Mouse (Mus musculus): ENCODE results near the gene Phldb2. TPM values are rescaled to one million over a fixed set of nuclear protein-coding genes. Genes with fewer than 3 reads are reported as not detected.

Phldb2 gene
- polyA plus RNA-seq, 1 experiment from 2014 or later, result 28.0 TPM

GRCm38 (mm10) chr16:45843351-45843891 lies 110.0 kb downstream of the Phldb2 start:
- H3K27me3 ChIP-seq (ENCODE audit: poor library complexity, severe bottlenecking), result peaks cover 28% of the 10 kb centered on the region
- H3K4me3 ChIP-seq, result peak overlapping the region; percentile 65
- WGBS, result under 1% methylated on average over 16 of the region's 16 CpGs
- H3K36me3 ChIP-seq (replicated peaks), result no peaks in the 10 kb centered on the region
- H3K27ac ChIP-seq, result peak overlapping the region; percentile 91
- no peaks in the 10 kb centered on the region for H3K9me3 ChIP-seq
- peak; percentile 54 for DNase-seq (ENCODE audit: extremely low spot score, low spot score)
- peaks cover 28% of the 10 kb centered on the region for H3K4me1 ChIP-seq

DNA sequence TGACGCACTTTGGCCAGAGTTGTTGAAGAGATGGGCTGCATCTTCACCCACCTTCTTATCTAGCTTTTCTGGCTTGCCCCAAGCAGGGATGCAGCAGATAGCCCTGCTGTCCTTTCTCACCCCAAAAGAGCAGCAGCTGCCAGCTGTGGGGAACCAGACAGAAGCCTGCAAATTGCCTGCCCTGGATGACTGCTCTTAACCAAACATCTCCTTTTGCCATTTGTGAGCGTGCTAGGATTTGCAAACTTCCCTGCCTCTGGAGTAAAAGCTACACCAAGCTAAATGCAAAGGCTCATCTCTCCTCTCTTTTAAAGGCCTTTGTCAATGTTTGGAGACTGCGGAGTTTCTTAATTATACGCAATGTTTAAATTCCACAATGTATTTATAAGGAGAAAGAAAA lies 111.0 kb downstream of the Phldb2 start:
- Histone ChIP-seq H3K4me3 (peak overlapping the region; percentile 65), H3K9me3 (no peaks in the 10 kb centered on the region), H3K36me3 (replicated peaks) (no peaks in the 10 kb centered on the region), H3K27me3 (ENCODE audit: poor library complexity, severe bottlenecking) (peaks cover 26% of the 10 kb centered on the region), H3K27ac (no peak overlapping the region), H3K4me1 (peaks cover 28% of the 10 kb centered on the region)
- no peak for DNase-seq (ENCODE audit: extremely low spot score, low spot score)
- 60% methylated on average over 4 of the region's 4 CpGs for WGBS

GRCm38 (mm10) chr16:45841806-45842205 lies 111.6 kb downstream of the Phldb2 start:
- WGBS, result 88% methylated on average over 3 of the region's 3 CpGs
- Histone ChIP-seq H3K36me3 (replicated peaks) (no peaks in the 10 kb centered on the region), H3K4me3 (peak overlapping the region; percentile 65; the same call in 1 of the 2 replicates), H3K9me3 (no peaks in the 10 kb centered on the region), H3K4me1 (peaks cover 28% of the 10 kb centered on the region), H3K27me3 (ENCODE audit: poor library complexity, severe bottlenecking) (peaks cover 20% of the 10 kb centered on the region), H3K27ac (no peak overlapping the region)
- no peak for DNase-seq (ENCODE audit: extremely low spot score, low spot score)

GRCm38 (mm10) chr16:45841016-45841415 lies 112.4 kb downstream of the Phldb2 start:
- WGBS, result 88% methylated on average over 3 of the region's 3 CpGs
- no peak for DNase-seq (ENCODE audit: extremely low spot score, low spot score)
- H3K27ac ChIP-seq, result no peak overlapping the region
- H3K4me3 ChIP-seq, result no peak overlapping the region
- no peaks in the 10 kb centered on the region for H3K9me3 ChIP-seq
- no peaks in the 10 kb centered on the region for H3K36me3 ChIP-seq (replicated peaks)
- peaks cover 13% of the 10 kb centered on the region for H3K27me3 ChIP-seq (ENCODE audit: poor library complexity, severe bottlenecking)
- peaks cover 28% of the 10 kb centered on the region for H3K4me1 ChIP-seq

DNA sequence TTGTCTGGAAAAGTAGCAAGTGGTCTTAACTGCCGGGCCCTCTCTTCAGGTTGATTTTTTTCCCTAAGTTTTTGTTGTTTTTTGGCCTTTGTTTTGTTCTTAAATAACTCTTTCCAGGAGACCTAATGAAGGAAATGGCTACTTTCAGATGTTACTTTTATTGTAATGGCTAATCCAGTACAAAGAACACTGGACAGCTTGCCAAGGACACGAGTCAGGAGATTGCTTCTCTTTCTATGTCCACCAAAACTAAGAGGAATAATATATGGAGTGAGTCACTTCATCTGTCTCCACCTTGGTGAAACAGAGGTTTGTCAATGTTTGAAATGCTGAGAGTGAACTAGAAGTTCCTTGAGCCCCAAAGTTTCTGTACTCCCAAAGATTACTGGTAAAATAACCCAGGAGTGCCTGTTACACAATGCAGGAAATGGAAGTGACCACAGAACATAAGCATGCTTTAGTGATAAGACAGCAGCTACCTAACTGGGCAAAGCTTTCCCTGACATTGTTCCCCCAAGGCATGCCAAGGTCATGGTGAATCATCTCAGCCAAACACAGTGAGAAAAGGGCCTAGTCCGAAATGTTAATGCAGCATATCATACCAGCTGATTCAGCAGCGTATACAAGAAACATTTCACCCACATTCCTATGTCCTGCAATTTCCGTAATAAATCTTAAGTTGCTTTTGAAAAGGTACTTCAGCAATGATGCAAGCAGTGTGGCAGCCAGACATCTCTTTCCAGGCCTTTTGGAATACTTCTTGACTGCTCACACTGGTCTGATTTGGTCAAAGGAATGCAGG lies 115.7 kb downstream of the Phldb2 start:
- H3K4me1 ChIP-seq, result peaks cover 15% of the 10 kb centered on the region
- no peaks in the 10 kb centered on the region for H3K27me3 ChIP-seq (ENCODE audit: poor library complexity, severe bottlenecking)
- no peak overlapping the region for H3K27ac ChIP-seq
- WGBS, result 81% methylated on average over 5 of the region's 5 CpGs
- no peak overlapping the region for H3K4me3 ChIP-seq
- no peak for DNase-seq (ENCODE audit: extremely low spot score, low spot score)
- H3K36me3 ChIP-seq (replicated peaks), result no peaks in the 10 kb centered on the region
- no peaks in the 10 kb centered on the region for H3K9me3 ChIP-seq

DNA sequence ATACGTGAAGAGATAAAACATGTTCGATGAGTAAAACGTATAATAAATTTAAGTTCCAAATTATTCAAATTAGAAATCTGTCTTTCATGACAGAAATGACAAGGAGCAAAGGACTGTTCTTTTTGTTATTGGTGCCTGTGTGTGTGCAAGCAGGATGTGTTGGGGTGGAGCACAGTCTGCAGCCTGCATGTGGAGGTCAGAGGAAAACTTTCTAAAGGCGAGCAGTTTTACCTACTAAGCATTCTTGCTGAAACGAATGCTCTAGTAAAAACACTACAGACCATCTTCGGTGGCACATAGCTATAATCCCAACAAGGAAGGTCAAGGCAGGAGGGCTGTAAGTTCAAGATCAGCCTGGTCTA lies 120.7 kb downstream of the Phldb2 start:
- Histone ChIP-seq H3K27ac (no peak overlapping the region), H3K27me3 (ENCODE audit: poor library complexity, severe bottlenecking) (no peaks in the 10 kb centered on the region)
- 82% methylated on average over 6 of the region's 6 CpGs for WGBS

GRCm38 (mm10) chr16:45832061-45832746 lies 121.2 kb downstream of the Phldb2 start:
- Histone ChIP-seq H3K4me1 (peaks cover 34% of the 10 kb centered on the region), H3K36me3 (replicated peaks) (peaks cover 7% of the 10 kb centered on the region), H3K27me3 (ENCODE audit: poor library complexity, severe bottlenecking) (no peaks in the 10 kb centered on the region), H3K9me3 (no peaks in the 10 kb centered on the region), H3K27ac (0 out of 2 replicates have a peak overlapping the region, but pooled peaks have one; percentile 16), H3K4me3 (no peak overlapping the region)
- no peak for DNase-seq (ENCODE audit: extremely low spot score, low spot score)
- 83% methylated on average over 8 of the region's 8 CpGs for WGBS

More for the DNA sequence above, 120.7 kb downstream of the Phldb2 start:
- no peak for DNase-seq (ENCODE audit: extremely low spot score, low spot score)
- Histone ChIP-seq H3K4me3 (no peak overlapping the region), H3K4me1 (peaks cover 34% of the 10 kb centered on the region), H3K9me3 (no peaks in the 10 kb centered on the region), H3K36me3 (replicated peaks) (peaks cover 7% of the 10 kb centered on the region)

- no peak overlapping the region for H3K4me3 ChIP-seq
- H3K9me3 ChIP-seq, result no peaks in the 10 kb centered on the region
- DNase-seq (ENCODE audit: extremely low spot score, low spot score), result no peak
- no peaks in the 10 kb centered on the region for H3K27me3 ChIP-seq (ENCODE audit: poor library complexity, severe bottlenecking)
- 49% methylated on average over 4 of the region's 4 CpGs for WGBS
- H3K4me1 ChIP-seq, result peaks cover 34% of the 10 kb centered on the region
- H3K27ac ChIP-seq, result peak overlapping the region; percentile 35; the same call in 1 of the 2 replicates
- peaks cover 7% of the 10 kb centered on the region for H3K36me3 ChIP-seq (replicated peaks)
Observed at GRCm38 (mm10) chr16:45831094-45831872, 122.1 kb downstream of the Phldb2 start.

DNA sequence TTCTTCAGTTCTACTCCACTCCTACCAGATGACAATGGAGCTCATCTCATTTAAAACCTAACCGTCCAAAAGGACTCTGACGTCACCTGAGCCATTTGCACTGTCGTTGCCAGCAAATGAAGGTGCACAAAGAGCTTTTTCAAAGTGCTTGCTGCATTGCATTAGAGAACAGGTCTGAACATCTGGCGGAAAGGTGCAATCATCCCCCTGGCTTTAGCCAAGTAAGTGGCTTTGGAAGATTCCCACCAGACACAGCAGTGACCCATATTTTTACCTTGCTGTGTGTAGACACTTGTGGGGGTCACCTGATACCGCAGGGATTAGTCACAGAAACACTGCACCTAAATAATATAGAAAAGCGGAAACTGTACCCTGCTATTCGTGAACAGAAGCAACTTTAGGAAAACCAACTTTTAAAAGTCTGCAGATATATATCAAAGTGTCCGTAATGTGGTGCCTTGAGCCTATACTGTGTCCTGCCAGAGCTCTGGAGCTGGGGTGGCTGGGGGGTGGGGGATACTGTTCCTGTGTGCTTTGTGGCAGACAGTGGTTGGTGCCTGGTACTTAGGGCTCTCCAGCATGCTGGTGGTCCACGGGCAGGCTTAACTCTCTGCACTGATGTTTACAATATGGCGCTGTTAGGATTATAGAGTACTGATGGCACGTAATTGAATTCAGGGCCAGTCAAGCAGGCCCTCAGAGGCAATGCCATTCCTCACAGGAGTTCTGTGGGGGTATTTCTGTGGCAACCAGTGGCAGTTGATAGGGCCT lies 123.1 kb downstream of the Phldb2 start:
- DNase-seq (ENCODE audit: extremely low spot score, low spot score), result no peak
- H3K36me3 ChIP-seq (replicated peaks), result peaks cover 14% of the 10 kb centered on the region
- peaks cover 34% of the 10 kb centered on the region for H3K4me1 ChIP-seq
- WGBS, result 74% methylated on average over 11 of the region's 11 CpGs
- H3K27me3 ChIP-seq (ENCODE audit: poor library complexity, severe bottlenecking), result no peaks in the 10 kb centered on the region
- no peak overlapping the region for H3K4me3 ChIP-seq
- H3K27ac ChIP-seq, result no peak overlapping the region
- no peaks in the 10 kb centered on the region for H3K9me3 ChIP-seq

GRCm38 (mm10) chr16:45825309-45825708 lies 128.1 kb downstream of the Phldb2 start:
- WGBS, result 96% methylated on average over 10 of the region's 10 CpGs
- Histone ChIP-seq H3K27me3 (ENCODE audit: poor library complexity, severe bottlenecking) (no peaks in the 10 kb centered on the region), H3K9me3 (no peaks in the 10 kb centered on the region), H3K4me1 (peaks cover 11% of the 10 kb centered on the region), H3K27ac (no peak overlapping the region), H3K4me3 (no peak overlapping the region), H3K36me3 (replicated peaks) (peaks cover 36% of the 10 kb centered on the region)
- DNase-seq (ENCODE audit: extremely low spot score, low spot score), result no peak

- H3K4me3 ChIP-seq, result no peak overlapping the region
- H3K9me3 ChIP-seq, result no peaks in the 10 kb centered on the region
- 0 out of 2 replicates have a peak, but pooled peaks cover 5% of the 10 kb centered on the region for H3K4me1 ChIP-seq
- no peak for DNase-seq (ENCODE audit: extremely low spot score, low spot score)
- peaks cover 33% of the 10 kb centered on the region for H3K36me3 ChIP-seq (replicated peaks)
- 84% methylated on average over 4 of the region's 4 CpGs for WGBS
- H3K27ac ChIP-seq, result no peak overlapping the region
- no peaks in the 10 kb centered on the region for H3K27me3 ChIP-seq (ENCODE audit: poor library complexity, severe bottlenecking)
Observed at GRCm38 (mm10) chr16:45824025-45824424, 129.4 kb downstream of the Phldb2 start.

GRCm38 (mm10) chr16:45819911-45820310 lies 133.5 kb downstream of the Phldb2 start:
- 91% methylated on average over 4 of the region's 4 CpGs for WGBS
- 0 out of 2 replicates have a peak, but pooled peaks cover 5% of the 10 kb centered on the region for H3K4me1 ChIP-seq
- H3K27ac ChIP-seq, result no peak overlapping the region
- DNase-seq (ENCODE audit: extremely low spot score, low spot score), result no peak
- H3K36me3 ChIP-seq (replicated peaks), result peaks cover 18% of the 10 kb centered on the region
- H3K4me3 ChIP-seq, result no peak overlapping the region
- no peaks in the 10 kb centered on the region for H3K9me3 ChIP-seq
- H3K27me3 ChIP-seq (ENCODE audit: poor library complexity, severe bottlenecking), result no peaks in the 10 kb centered on the region
